Mouse (Mus musculus): ENCODE measurements at regions not wholly inside any gene's neighbourhood (a gene's known extent, or its start where the extent isn't known, plus 50 kb on each side); places are given as distances from the start of the nearest gene placed in this dataset.

GRCm38 (mm10) chr15:28081147-28081546, 55.5 kb upstream of the Trio start:
- DNase-seq (ENCODE audit: extremely low spot score in 1 of 2, low spot score in 1 of 2), result no peak

GRCm38 (mm10) chr15:28082411-28082810, 56.8 kb upstream of the Trio start:
- no peak for DNase-seq (ENCODE audit: extremely low spot score in 1 of 2, low spot score in 1 of 2)

- DNase-seq (ENCODE audit: extremely low spot score in 1 of 2, low spot score in 1 of 2), result no peak
Observed at GRCm38 (mm10) chr15:28105956-28106355, 80.3 kb upstream of the Trio start.

- peak; percentile 74 to 83 for DNase-seq (ENCODE audit: extremely low spot score in 1 of 2, low spot score in 1 of 2)
Observed at GRCm38 (mm10) chr15:28109916-28110315, 84.3 kb upstream of the Trio start.

- DNase-seq (ENCODE audit: extremely low spot score in 1 of 2, low spot score in 1 of 2), result no peak
Observed at GRCm38 (mm10) chr15:28113491-28113890, 87.8 kb upstream of the Trio start.

- no peak for DNase-seq (ENCODE audit: extremely low spot score in 1 of 2, low spot score in 1 of 2)
Observed at GRCm38 (mm10) chr15:28114180-28114747, 88.6 kb upstream of the Trio start.

GRCm38 (mm10) chr15:28126846-28127245, 76.7 kb upstream of the Dnah5 start:
- DNase-seq (ENCODE audit: extremely low spot score in 1 of 2, low spot score in 1 of 2), result no peak

- DNase-seq (ENCODE audit: extremely low spot score in 1 of 2, low spot score in 1 of 2), result no peak
Observed at GRCm38 (mm10) chr15:28129536-28129935, 74.0 kb upstream of the Dnah5 start.

GRCm38 (mm10) chr15:28131546-28131945, 72.0 kb upstream of the Dnah5 start:
- no peak for DNase-seq (ENCODE audit: extremely low spot score in 1 of 2, low spot score in 1 of 2)

GRCm38 (mm10) chr15:28133171-28133810, 70.3 kb upstream of the Dnah5 start:
- no peak for DNase-seq (ENCODE audit: extremely low spot score in 1 of 2, low spot score in 1 of 2)

- no peak for DNase-seq (ENCODE audit: extremely low spot score in 1 of 2, low spot score in 1 of 2)
Observed at GRCm38 (mm10) chr15:28134206-28134605, 69.3 kb upstream of the Dnah5 start.

- DNase-seq (ENCODE audit: extremely low spot score in 1 of 2, low spot score in 1 of 2), result no peak
Observed at GRCm38 (mm10) chr15:28138806-28139205, 64.7 kb upstream of the Dnah5 start.

GRCm38 (mm10) chr15:28140301-28140700, 63.3 kb upstream of the Dnah5 start:
- DNase-seq (ENCODE audit: extremely low spot score in 1 of 2, low spot score in 1 of 2), result no peak

GRCm38 (mm10) chr15:28141345-28141744, 62.2 kb upstream of the Dnah5 start:
- DNase-seq (ENCODE audit: extremely low spot score in 1 of 2, low spot score in 1 of 2), result no peak

GRCm38 (mm10) chr15:28144217-28144616, 59.3 kb upstream of the Dnah5 start:
- DNase-seq (ENCODE audit: extremely low spot score in 1 of 2, low spot score in 1 of 2), result no peak

- DNase-seq (ENCODE audit: extremely low spot score in 1 of 2, low spot score in 1 of 2), result no peak
Observed at GRCm38 (mm10) chr15:28144846-28145245, 58.7 kb upstream of the Dnah5 start.

GRCm38 (mm10) chr15:28151678-28152077, 51.9 kb upstream of the Dnah5 start:
- no peak for DNase-seq (ENCODE audit: extremely low spot score in 1 of 2, low spot score in 1 of 2)
